ENCODE assay signal across 11 mouse cellular contexts in the genomic region with DNA sequence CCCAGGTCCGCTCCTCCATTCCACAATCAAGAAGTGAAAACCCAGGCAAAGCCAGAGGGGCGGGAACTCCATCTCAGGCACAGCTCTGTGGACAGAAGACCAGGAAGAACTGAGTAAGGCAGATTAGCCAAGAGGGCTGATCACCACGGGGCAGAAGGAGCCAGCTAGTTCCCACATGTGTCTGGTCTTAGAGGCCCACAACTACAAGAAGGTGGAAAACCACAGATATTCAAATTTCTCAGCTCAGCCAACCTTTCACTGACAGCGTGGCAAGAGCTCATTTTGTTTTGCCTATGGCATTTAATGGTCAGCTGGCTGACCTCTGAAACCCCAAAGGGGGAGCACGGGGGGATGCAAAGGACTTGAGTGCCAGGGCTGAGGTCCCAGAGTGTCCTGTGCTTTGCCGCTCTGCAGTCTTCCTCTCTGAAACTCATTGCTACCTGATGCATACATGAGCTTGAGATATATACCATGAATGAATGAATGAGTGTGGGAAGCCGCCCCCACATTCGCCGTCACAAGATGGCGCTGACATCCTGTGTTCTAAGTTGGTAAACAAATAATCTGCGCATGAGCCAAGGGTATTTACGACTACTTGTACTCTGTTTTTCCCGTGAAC. TPM values are rescaled to one million over a fixed set of nuclear protein-coding genes. Genes with fewer than 3 reads are reported as not detected.
DNase-seq lines count a peak whose midpoint lies in the region; ATAC-seq and TF ChIP-seq lines count a peak whose summit lies in the region.
"Had no signal": no experiment of that assay in that cellular context is flagged by ENCODE, and none has a peak within 500 bp of the region (broad histone marks: within the 10 kb centered on the region; RNA-seq: fewer than 3 reads in every experiment).

No protein-coding gene starts in this region.

- dilution Hi-C loops in CH12.LX (cut with MboI; ENCODE audit: extremely low pct_ligation_motif_present, extremely low pct_unique_long_range_greater_than_20kb, low sequenced_read_pairs), result no loop called here

- peak overlapping the region in 1 of 3 experiments; percentile 29 for H3K4me3 ChIP-seq in CH12.LX (replicated peaks in 1 of 3; ENCODE audit: low read depth in 2 of 3, low read length in 2 of 3, poor library complexity in 1 of 3)
- no peak overlapping the region for H3K4me3 ChIP-seq in forebrain, embryonic 14.5 days (ENCODE audit: low read depth, low read length)
- peak overlapping the region; percentile 40 for H3K4me3 ChIP-seq in liver, embryonic 12.5 days
- no peak overlapping the region for H3K4me3 ChIP-seq in left cerebral cortex, adult 2 months

- TF ChIP-seq CTCF in CH12.LX (conservative IDR thresholded peaks at IDR 0.05 in 1 of 2, IDR thresholded peaks at IDR 0.05 in 1 of 2; ENCODE audit: low read depth in 2 of 2, low read length in 2 of 2), result peak in 1 of 2 experiments; percentile 27; a peak in 2 of 4 replicates
- TF ChIP-seq CTCF in left cerebral cortex, adult 2 months (IDR thresholded peaks at IDR 0.05), result no peak

- in situ Hi-C loops in CH12.LX (cut with MboI; ENCODE audit: low pct_ligation_motif_present, low pct_unique_long_range_greater_than_20kb, low sequenced_read_pairs), result loop anchor here (10.0 kb wide), 1 partner anchor 347 kb away; a partner anchor contains a TSS

- ATAC-seq in forebrain, embryonic 14.5 days, result no peak
- ATAC-seq in liver, embryonic 12.5 days, result 0 out of 2 replicates have a peak, but pooled peaks have one; percentile 44

- H3K9me3 ChIP-seq in CH12.LX (replicated peaks; ENCODE audit: low read length), result peaks cover 22% of the 10 kb centered on the region
- no peaks in the 10 kb centered on the region for H3K9me3 ChIP-seq in forebrain, embryonic 14.5 days (replicated peaks; ENCODE audit: control insufficient read depth, low read length)
- H3K9me3 ChIP-seq in liver, embryonic 12.5 days (replicated peaks), result peaks cover 26% of the 10 kb centered on the region

- peak overlapping the region; percentile 39 for H3K4me2 ChIP-seq in CH12.LX (ENCODE audit: insufficient read depth, low read depth, poor library complexity, severe bottlenecking)
- H3K4me2 ChIP-seq in forebrain, embryonic 14.5 days (ENCODE audit: low read length), result no peak overlapping the region
- peak overlapping the region; percentile 51 for H3K4me2 ChIP-seq in liver, embryonic 12.5 days

- peak overlapping the region; percentile 12; the same call in 1 of the 2 replicates for H3K9ac ChIP-seq in CH12.LX (ENCODE audit: insufficient read depth, low read depth)
- H3K9ac ChIP-seq in forebrain, embryonic 14.5 days (ENCODE audit: low read length), result no peak overlapping the region
- no peak overlapping the region; the same call in 1 of the 2 replicates for H3K9ac ChIP-seq in liver, embryonic 12.5 days

- peaks cover 4 to 10% of the 10 kb centered on the region in 2 experiments for H3K4me1 ChIP-seq in CH12.LX (ENCODE audit: control insufficient read depth in 1 of 2, insufficient read depth in 2 of 2)
- no peaks in the 10 kb centered on the region for H3K4me1 ChIP-seq in forebrain, embryonic 14.5 days (ENCODE audit: control insufficient read depth, insufficient read depth, low read length)
- H3K4me1 ChIP-seq in liver, embryonic 12.5 days, result no peaks in the 10 kb centered on the region

- H3K27ac ChIP-seq in CH12.LX (ENCODE audit: insufficient read depth, low read depth), result peak overlapping the region; percentile 54
- H3K27ac ChIP-seq in forebrain, embryonic 14.5 days (ENCODE audit: low read depth, low read length), result no peak overlapping the region
- H3K27ac ChIP-seq in liver, embryonic 12.5 days, result peak overlapping the region; percentile 66
- no peak overlapping the region for H3K27ac ChIP-seq in left cerebral cortex, adult 2 months

- no peaks in the 10 kb centered on the region for H3K79me2 ChIP-seq in CH12.LX (replicated peaks; ENCODE audit: control insufficient read depth, extremely low read depth, insufficient read depth, poor library complexity, severe bottlenecking)

- H3K27me3 ChIP-seq in CH12.LX (replicated peaks), result no peaks in the 10 kb centered on the region
- no peaks in the 10 kb centered on the region for H3K27me3 ChIP-seq in forebrain, embryonic 14.5 days (replicated peaks; ENCODE audit: control insufficient read depth, insufficient read depth, low read length)
- H3K27me3 ChIP-seq in liver, embryonic 12.5 days (replicated peaks), result no peaks in the 10 kb centered on the region

- intact Hi-C loops in left cerebral cortex, adult 2 months (cut with DNase I), result no loop called here

- peaks cover 36 to 51% of the 10 kb centered on the region in 2 experiments for H3K36me3 ChIP-seq in CH12.LX (replicated peaks in 1 of 2; ENCODE audit: control insufficient read depth in 1 of 2, insufficient read depth in 1 of 2, low read length in 1 of 2)
- no peaks in the 10 kb centered on the region for H3K36me3 ChIP-seq in forebrain, embryonic 14.5 days (ENCODE audit: control insufficient read depth, insufficient read depth, low read length)
- H3K36me3 ChIP-seq in liver, embryonic 12.5 days, result peaks cover 51% of the 10 kb centered on the region

- WGBS in forebrain, embryonic 14.5 days, result 67% methylated on average over 11 of the region's 13 CpGs
- WGBS in liver, embryonic 12.5 days (ENCODE audit: insufficient replicate concordance), result 61% methylated on average over 11 of the region's 13 CpGs

- no peak; the same call in none of the 2 replicates for TF ChIP-seq RAD21 in CH12.LX (IDR thresholded peaks at IDR 0.05; ENCODE audit: low read depth, low read length)

- peak; percentile 20 for DNase-seq in embryo, embryonic 9.5 days (ENCODE audit: extremely low spot score)
- DNase-seq in embryo, embryonic 11 days, result no peak
- peak; percentile 86 for DNase-seq in CH12.LX (ENCODE audit: extremely low read depth)
- peak; percentile 18 for DNase-seq in forebrain, embryonic 14.5 days (ENCODE audit: low spot score)
- DNase-seq in left cerebral cortex, adult 2 months (ENCODE audit: extremely low spot score in 1 of 2, low spot score in 2 of 2), result no peak
- no peak for DNase-seq in right cerebral cortex, postnatal 25 days
- no peak for DNase-seq in frontal cortex, postnatal 36 days (ENCODE audit: low spot score in 2 of 2)
- DNase-seq: thymus, postnatal 36 days had no signal

- peak; percentile 70 for TF ChIP-seq EP300 in CH12.LX (IDR thresholded peaks at IDR 0.05; ENCODE audit: low read length)

- TF ChIP-seq POLR2A in CH12.LX (IDR thresholded peaks at IDR 0.05; ENCODE audit: low read depth, low read length), result no peak; the same call in 1 of the 2 replicates

TF ChIP-seq in CH12.LX, 34 proteins besides CTCF, POLR2A, EP300 and RAD21 (continues in another document):
- TF ChIP-seq MEF2A (IDR thresholded peaks at IDR 0.05; ENCODE audit: borderline replicate concordance, low read depth, low read length) (no peak), MAZ (IDR thresholded peaks at IDR 0.05; ENCODE audit: low read depth, low read length) (no peak), UBTF (IDR thresholded peaks at IDR 0.05; ENCODE audit: low read depth, low read length) (no peak), MYC (IDR thresholded peaks at IDR 0.05; ENCODE audit: low read depth, low read length) (peak; percentile 97), MXI1 (IDR thresholded peaks at IDR 0.05; ENCODE audit: low read depth, low read length) (peak; percentile 89), CHD2 (IDR thresholded peaks at IDR 0.05; ENCODE audit: low read length) (peak; percentile 67), IRF4 (IDR thresholded peaks at IDR 0.05; ENCODE audit: low read depth, low read length) (no peak), NELFE (IDR thresholded peaks at IDR 0.05; ENCODE audit: low read depth, low read length) (no peak), E2F4 (IDR thresholded peaks at IDR 0.05; ENCODE audit: insufficient replicate concordance, low read depth, low read length) (no peak), ETS1 (conservative IDR thresholded peaks at IDR 0.05; ENCODE audit: low read depth, low read length) (peak; percentile 82), SIN3A (IDR thresholded peaks at IDR 0.05; ENCODE audit: low read length) (peak; percentile 94), POLR2AphosphoS2 (IDR thresholded peaks at IDR 0.05; ENCODE audit: low read depth, low read length) (no peak; the same call in 1 of the 2 replicates), HCFC1 (IDR thresholded peaks at IDR 0.05; ENCODE audit: low read depth, low read length) (no peak), TBP (conservative IDR thresholded peaks at IDR 0.05; ENCODE audit: low read depth, low read length) (no peak), GABPA (IDR thresholded peaks at IDR 0.05; ENCODE audit: insufficient replicate concordance, low read depth, low read length) (no peak), KAT2A (IDR thresholded peaks at IDR 0.05; ENCODE audit: insufficient replicate concordance, low read length) (0 out of 2 replicates have a peak, but pooled peaks have one; percentile 69)

RNA-seq across cellular contexts. Expression of a gene that starts 17.7 kb away (rescaled TPM):
- total RNA-seq in CH12.LX (2012; rRNA removed) (49.6 and 54.9 TPM in 2 replicates), CH12.LX (2014; rRNA removed) (55.1 and 64.3 TPM in 2 replicates)
- 52.2 and 71.0 TPM in 2 replicates for polyA plus RNA-seq in CH12.LX (2012; ENCODE audit: insufficient read length, low read depth)
- 7.9 and 10.6 TPM in 2 replicates for polyA plus RNA-seq in forebrain, embryonic 14.5 days (2014; fragmentation: Nextera tagmentation; extraction: Ambion mirVana)
- 26.5 and 29.9 TPM in 2 replicates for polyA plus RNA-seq in liver, embryonic 12.5 days (2016; fragmentation: Nextera tagmentation; extraction: Ambion mirVana)
- total RNA-seq in left cerebral cortex, adult 2 months (2021), result 1 to 10 TPM; 8.7 to 9.1 TPM

RNA-seq across cellular contexts. Expression of a gene that starts 31.9 kb away (rescaled TPM):
- not detected in 2 replicates for total RNA-seq in CH12.LX (2012; rRNA removed)
- total RNA-seq in CH12.LX (2014; rRNA removed), result not detected in 2 replicates
- not detected in 2 replicates for polyA plus RNA-seq in CH12.LX (2012; ENCODE audit: insufficient read length, low read depth)
- not detected in 2 replicates for polyA plus RNA-seq in forebrain, embryonic 14.5 days (2014; fragmentation: Nextera tagmentation; extraction: Ambion mirVana)
- 1.5 and 1.6 TPM in 2 replicates for polyA plus RNA-seq in liver, embryonic 12.5 days (2016; fragmentation: Nextera tagmentation; extraction: Ambion mirVana)
- not detected for total RNA-seq in left cerebral cortex, adult 2 months (2021)
- total RNA-seq: MEL had no signal
- polyA plus RNA-seq: gonadal fat pad, adult 2 months had no signal

RNA-seq across cellular contexts. Expression of a gene that starts 48.1 kb away (rescaled TPM):
- total RNA-seq in CH12.LX (2012; rRNA removed) (17.6 and 23.0 TPM in 2 replicates), CH12.LX (2014; rRNA removed) (31.3 and 37.3 TPM in 2 replicates)
- polyA plus RNA-seq in CH12.LX (2012; ENCODE audit: insufficient read length, low read depth), result 29.4 and 34.9 TPM in 2 replicates
- polyA plus RNA-seq in forebrain, embryonic 14.5 days (2014; fragmentation: Nextera tagmentation; extraction: Ambion mirVana), result 49.8 and 54.1 TPM in 2 replicates
- 7.6 TPM in 2 replicates for polyA plus RNA-seq in liver, embryonic 12.5 days (2016; fragmentation: Nextera tagmentation; extraction: Ambion mirVana)
- total RNA-seq in left cerebral cortex, adult 2 months (2021), result 10 to 100 TPM; 65.2 to 67.7 TPM

RNA-seq across cellular contexts. Expression of a gene that starts 48.2 kb away (rescaled TPM):
- total RNA-seq in CH12.LX (2012; rRNA removed) (47.1 and 48.1 TPM in 2 replicates), CH12.LX (2014; rRNA removed) (83.0 and 94.7 TPM in 2 replicates)
- polyA plus RNA-seq in CH12.LX (2012; ENCODE audit: insufficient read length, low read depth), result 46.4 and 48.1 TPM in 2 replicates
- polyA plus RNA-seq in forebrain, embryonic 14.5 days (2014; fragmentation: Nextera tagmentation; extraction: Ambion mirVana), result 141 and 159 TPM in 2 replicates
- 33.8 and 37.2 TPM in 2 replicates for polyA plus RNA-seq in liver, embryonic 12.5 days (2016; fragmentation: Nextera tagmentation; extraction: Ambion mirVana)
- 10 to 100 TPM; 20.9 to 24.1 TPM for total RNA-seq in left cerebral cortex, adult 2 months (2021)

Comparison
In these comparisons a context has a peak if more than half of its experiments do, and no peak if none do; other contexts are left out.
1. DNase-seq: peak in embryo, embryonic 9.5 days (single experiment), CH12.LX (single experiment) and forebrain, embryonic 14.5 days (single experiment); none in embryo, embryonic 11 days (single experiment), left cerebral cortex, adult 2 months (0 of 2), right cerebral cortex, postnatal 25 days (single experiment) and frontal cortex, postnatal 36 days (0 of 2).
2. H3K27ac ChIP-seq: peak in CH12.LX (single experiment) and liver, embryonic 12.5 days (single experiment); none in forebrain, embryonic 14.5 days (single experiment) and left cerebral cortex, adult 2 months (single experiment).